Mouse (Mus musculus): ENCODE measurements around the gene Phactr1. TPM values are rescaled to one million over a fixed set of nuclear protein-coding genes. Genes with fewer than 3 reads are reported as not detected.

Phactr1 gene
- polyA plus RNA-seq, 1 experiment from 2014 or later, result 7.9 TPM

GRCm38 (mm10) chr13:43123895-43124682, 443.7 kb downstream of the Phactr1 start:
- Histone ChIP-seq H3K4me2 (peak overlapping the region; percentile 13; the same call in 1 of the 2 replicates), H3K4me1 (peaks cover 11% of the 10 kb centered on the region; the same call in 1 of the 2 replicates), H3K27me3 (replicated peaks) (no peaks in the 10 kb centered on the region), H3K27ac (no peak overlapping the region), H3K36me3 (no peaks in the 10 kb centered on the region), H3K4me3 (replicated peaks) (no peak overlapping the region), H3K9ac (no peak overlapping the region), H3K9me3 (no peaks in the 10 kb centered on the region)
- no peak for ATAC-seq (ENCODE audit: insufficient read depth, low FRiP score, low read depth)
- 35% methylated on average over 17 of the region's 17 CpGs for WGBS

GRCm38 (mm10) chr13:43124683-43125074, 444.3 kb downstream of the Phactr1 start:
- Histone ChIP-seq H3K4me2 (0 out of 2 replicates have a peak overlapping the region, but pooled peaks have one; percentile 13), H3K9me3 (no peaks in the 10 kb centered on the region), H3K4me3 (replicated peaks) (no peak overlapping the region), H3K4me1 (peaks cover 11% of the 10 kb centered on the region; the same call in 1 of the 2 replicates), H3K9ac (no peak overlapping the region), H3K27ac (no peak overlapping the region), H3K36me3 (no peaks in the 10 kb centered on the region), H3K27me3 (replicated peaks) (no peaks in the 10 kb centered on the region)
- WGBS, result 14% methylated on average over 4 of the region's 4 CpGs
- ATAC-seq (ENCODE audit: insufficient read depth, low FRiP score, low read depth), result no peak

- 72% methylated on average over 6 of the region's 6 CpGs for WGBS
These were observed 449.7 kb downstream of the Phactr1 start for GRCm38 (mm10) chr13:43130161-43130560.

GRCm38 (mm10) chr13:43131741-43132191, 451.3 kb downstream of the Phactr1 start:
- H3K9ac ChIP-seq, result no peak overlapping the region
- no peak for ATAC-seq (ENCODE audit: insufficient read depth, low FRiP score, low read depth)
- H3K4me2 ChIP-seq, result no peak overlapping the region
- H3K9me3 ChIP-seq, result no peaks in the 10 kb centered on the region
- peaks cover 9% of the 10 kb centered on the region for H3K4me1 ChIP-seq
- no peak overlapping the region for H3K27ac ChIP-seq
- 52% methylated on average over 10 of the region's 10 CpGs for WGBS
- no peaks in the 10 kb centered on the region for H3K27me3 ChIP-seq (replicated peaks)
- H3K36me3 ChIP-seq, result no peaks in the 10 kb centered on the region
- H3K4me3 ChIP-seq (replicated peaks), result no peak overlapping the region

More at GRCm38 (mm10) chr13:43130161-43130560, 449.7 kb downstream of the Phactr1 start:
- no peak overlapping the region for H3K4me3 ChIP-seq (replicated peaks)
- no peak overlapping the region for H3K27ac ChIP-seq
- ATAC-seq (ENCODE audit: insufficient read depth, low FRiP score, low read depth), result no peak
- peaks cover 9% of the 10 kb centered on the region for H3K4me1 ChIP-seq
- H3K4me2 ChIP-seq, result no peak overlapping the region
- H3K9ac ChIP-seq, result no peak overlapping the region
- no peaks in the 10 kb centered on the region for H3K27me3 ChIP-seq (replicated peaks)
- H3K9me3 ChIP-seq, result no peaks in the 10 kb centered on the region
- H3K36me3 ChIP-seq, result no peaks in the 10 kb centered on the region

- H3K4me1 ChIP-seq, result peaks cover 9% of the 10 kb centered on the region
- 71% methylated on average over 9 of the region's 9 CpGs for WGBS
- no peak for ATAC-seq (ENCODE audit: insufficient read depth, low FRiP score, low read depth)
- no peak overlapping the region for H3K9ac ChIP-seq
- no peak overlapping the region for H3K4me3 ChIP-seq (replicated peaks)
- H3K27ac ChIP-seq, result no peak overlapping the region
- H3K27me3 ChIP-seq (replicated peaks), result no peaks in the 10 kb centered on the region
- no peak overlapping the region for H3K4me2 ChIP-seq
- H3K36me3 ChIP-seq, result no peaks in the 10 kb centered on the region
- no peaks in the 10 kb centered on the region for H3K9me3 ChIP-seq
These were observed 452.4 kb downstream of the Phactr1 start for GRCm38 (mm10) chr13:43132859-43133258.

GRCm38 (mm10) chr13:43133400-43133799, 453.0 kb downstream of the Phactr1 start:
- no peak for ATAC-seq (ENCODE audit: insufficient read depth, low FRiP score, low read depth)
- H3K9ac ChIP-seq, result no peak overlapping the region
- H3K9me3 ChIP-seq, result no peaks in the 10 kb centered on the region
- H3K27ac ChIP-seq, result no peak overlapping the region
- no peaks in the 10 kb centered on the region for H3K27me3 ChIP-seq (replicated peaks)
- 74% methylated on average over 7 of the region's 7 CpGs for WGBS
- peaks cover 9% of the 10 kb centered on the region for H3K4me1 ChIP-seq
- no peak overlapping the region for H3K4me3 ChIP-seq (replicated peaks)
- no peaks in the 10 kb centered on the region for H3K36me3 ChIP-seq
- H3K4me2 ChIP-seq, result no peak overlapping the region

GRCm38 (mm10) chr13:43134468-43134867, 454.0 kb downstream of the Phactr1 start:
- Histone ChIP-seq H3K4me3 (replicated peaks) (no peak overlapping the region), H3K27ac (no peak overlapping the region), H3K36me3 (no peaks in the 10 kb centered on the region), H3K9me3 (no peaks in the 10 kb centered on the region), H3K4me2 (no peak overlapping the region), H3K9ac (no peak overlapping the region), H3K27me3 (replicated peaks) (no peaks in the 10 kb centered on the region), H3K4me1 (peaks cover 9% of the 10 kb centered on the region)
- 45% methylated on average over 4 of the region's 4 CpGs for WGBS
- ATAC-seq (ENCODE audit: insufficient read depth, low FRiP score, low read depth), result no peak

GRCm38 (mm10) chr13:43144720-43145418, 464.4 kb downstream of the Phactr1 start:
- Histone ChIP-seq H3K9ac (no peak overlapping the region), H3K4me2 (no peak overlapping the region), H3K4me1 (no peaks in the 10 kb centered on the region), H3K36me3 (no peaks in the 10 kb centered on the region), H3K9me3 (no peaks in the 10 kb centered on the region), H3K27me3 (replicated peaks) (no peaks in the 10 kb centered on the region), H3K4me3 (replicated peaks) (no peak overlapping the region), H3K27ac (no peak overlapping the region)
- ATAC-seq (ENCODE audit: insufficient read depth, low FRiP score, low read depth), result no peak
- WGBS, result 70% methylated on average over 7 of the region's 7 CpGs

GRCm38 (mm10) chr13:43146515-43147258, 466.3 kb downstream of the Phactr1 start:
- H3K4me2 ChIP-seq, result no peak overlapping the region
- no peaks in the 10 kb centered on the region for H3K27me3 ChIP-seq (replicated peaks)
- 0 out of 2 replicates have a peak, but pooled peaks cover 3% of the 10 kb centered on the region for H3K36me3 ChIP-seq
- 54% methylated on average over 8 of the region's 8 CpGs for WGBS
- no peaks in the 10 kb centered on the region for H3K4me1 ChIP-seq
- no peak overlapping the region for H3K27ac ChIP-seq
- no peaks in the 10 kb centered on the region for H3K9me3 ChIP-seq
- H3K9ac ChIP-seq, result no peak overlapping the region
- no peak for ATAC-seq (ENCODE audit: insufficient read depth, low FRiP score, low read depth)
- no peak overlapping the region for H3K4me3 ChIP-seq (replicated peaks)

- no peaks in the 10 kb centered on the region for H3K4me1 ChIP-seq
- H3K36me3 ChIP-seq, result 0 out of 2 replicates have a peak, but pooled peaks cover 5% of the 10 kb centered on the region
- 56% methylated on average over 4 of the region's 4 CpGs for WGBS
- H3K4me3 ChIP-seq (replicated peaks), result no peak overlapping the region
- ATAC-seq (ENCODE audit: insufficient read depth, low FRiP score, low read depth), result no peak
- no peak overlapping the region for H3K4me2 ChIP-seq
- H3K27ac ChIP-seq, result no peak overlapping the region
- H3K27me3 ChIP-seq (replicated peaks), result no peaks in the 10 kb centered on the region
- H3K9ac ChIP-seq, result no peak overlapping the region
- H3K9me3 ChIP-seq, result no peaks in the 10 kb centered on the region
These were observed 468.3 kb downstream of the Phactr1 start for GRCm38 (mm10) chr13:43148692-43149091.

GRCm38 (mm10) chr13:43149661-43150060, 469.2 kb downstream of the Phactr1 start:
- 84% methylated on average over 3 of the region's 3 CpGs for WGBS
- no peak for ATAC-seq (ENCODE audit: insufficient read depth, low FRiP score, low read depth)

More at GRCm38 (mm10) chr13:43149661-43150060, 469.2 kb downstream of the Phactr1 start:
- H3K9me3 ChIP-seq, result no peaks in the 10 kb centered on the region
- no peak overlapping the region for H3K9ac ChIP-seq
- H3K4me3 ChIP-seq (replicated peaks), result no peak overlapping the region
- H3K4me1 ChIP-seq, result no peaks in the 10 kb centered on the region
- H3K27me3 ChIP-seq (replicated peaks), result no peaks in the 10 kb centered on the region
- no peak overlapping the region for H3K27ac ChIP-seq
- no peak overlapping the region for H3K4me2 ChIP-seq
- H3K36me3 ChIP-seq, result 0 out of 2 replicates have a peak, but pooled peaks cover 11% of the 10 kb centered on the region

Data from stomach, embryonic 15.5 days (tissue).